Mouse (Mus musculus): ENCODE data around the gene Luzp2. TPM values are rescaled to one million over a fixed set of nuclear protein-coding genes. Genes with fewer than 3 reads are reported as not detected.

Gene Luzp2
- polyA plus RNA-seq, 1 experiment from 2014 or later = 43.6 TPM

DNA sequence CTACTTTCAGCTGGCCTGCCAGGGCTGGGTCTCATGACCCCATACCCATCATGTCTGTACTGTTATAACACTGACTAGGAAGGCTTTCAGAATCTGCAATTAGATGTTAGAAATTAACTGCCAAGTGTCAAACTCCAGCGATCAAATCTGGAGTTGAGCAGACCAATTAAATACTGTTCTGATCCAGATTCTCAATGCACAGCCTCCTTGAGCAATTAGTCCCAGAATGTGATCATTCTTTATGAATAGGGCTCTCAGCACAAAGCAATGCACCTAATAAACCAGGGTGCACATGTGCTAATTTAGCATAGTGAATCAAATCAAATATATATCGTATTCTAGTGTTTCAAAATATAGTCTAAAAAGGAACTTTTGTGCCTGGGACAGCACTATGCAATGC lies 387.7 kb downstream of the Luzp2 start:
- 82% methylated on average over 2 of the region's 2 CpGs for WGBS
- H3K4me3 ChIP-seq (replicated peaks; ENCODE audit: low read length) = no peak overlapping the region
- ATAC-seq (ENCODE audit: low FRiP score) (no peak), DNase-seq (ENCODE audit: low spot score) (no peak)
- H3K36me3 ChIP-seq (replicated peaks; ENCODE audit: control insufficient read depth, insufficient read depth) = no peaks in the 10 kb centered on the region
- no peaks in the 10 kb centered on the region for H3K27me3 ChIP-seq (ENCODE audit: control insufficient read depth, insufficient read depth, low read length)
- H3K9ac ChIP-seq = no peak overlapping the region
- H3K27ac ChIP-seq = no peak overlapping the region
- H3K4me1 ChIP-seq (replicated peaks; ENCODE audit: control insufficient read depth, insufficient read depth, low read length) = no peaks in the 10 kb centered on the region
- H3K4me2 ChIP-seq (replicated peaks) = no peak overlapping the region
- H3K9me3 ChIP-seq (ENCODE audit: control insufficient read depth, low read length) = no peaks in the 10 kb centered on the region

DNA sequence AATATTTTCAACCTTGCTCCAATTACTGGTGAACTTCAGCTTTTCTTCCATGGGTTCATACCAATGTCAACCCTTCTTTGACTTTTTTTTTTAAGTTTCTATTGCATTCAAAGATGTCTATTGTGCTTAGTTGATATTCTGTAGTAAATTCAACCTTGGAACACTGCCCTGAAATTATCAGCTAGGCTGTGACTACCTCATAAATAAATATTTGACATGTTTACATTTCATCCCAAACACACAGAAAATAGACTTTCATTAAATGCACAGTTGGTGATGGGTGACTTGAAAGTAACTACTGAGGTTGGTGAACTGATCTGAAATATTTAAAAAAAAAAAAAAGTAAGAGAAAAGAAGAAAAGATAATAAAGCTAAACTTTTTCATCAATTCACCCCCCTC lies 394.1 kb downstream of the Luzp2 start:
- DNase-seq (ENCODE audit: low spot score) = no peak
- Histone ChIP-seq H3K4me1 (replicated peaks; ENCODE audit: control insufficient read depth, insufficient read depth, low read length) (no peaks in the 10 kb centered on the region), H3K9me3 (ENCODE audit: control insufficient read depth, low read length) (no peaks in the 10 kb centered on the region), H3K36me3 (replicated peaks; ENCODE audit: control insufficient read depth, insufficient read depth) (no peaks in the 10 kb centered on the region), H3K27me3 (ENCODE audit: control insufficient read depth, insufficient read depth, low read length) (no peaks in the 10 kb centered on the region), H3K4me3 (replicated peaks; ENCODE audit: low read length) (no peak overlapping the region), H3K27ac (no peak overlapping the region), H3K9ac (no peak overlapping the region), H3K4me2 (replicated peaks) (no peak overlapping the region)
- ATAC-seq (ENCODE audit: low FRiP score) = no peak

All from hindbrain, embryonic 14.5 days (tissue).